Mouse (Mus musculus) hindbrain, embryonic 12.5 days (tissue): Measurements from ENCODE around the gene Msx1. TPM values are rescaled to one million over a fixed set of nuclear protein-coding genes. Genes with fewer than 3 reads are reported as not detected.

Source experiments
- ATAC-seq: fragments of 200-750 bp; cut with Nextera tagmentation; 2 replicates; pipeline ENCODE4 v1.8.0; 2017; ENCODE audit warnings: moderate TSS enrichment; ENCODE audit not compliant: low FRiP score
- H3K27ac ChIP-seq: fragments of 300-500 bp; sonication (generic); 2 replicates; pipeline ENCODE4 v1.5.1; 2016; ENCODE audit warnings: mild to moderate bottlenecking
- H3K27me3 ChIP-seq: fragments of 300-500 bp; sonication (generic); 2 replicates; pipeline ENCODE4 v1.6.1; 2016; ENCODE audit warnings: mild to moderate bottlenecking
- H3K36me3 ChIP-seq: fragments of 300-500 bp; sonication (generic); 2 replicates; pipeline ENCODE4 v1.6.1; 2016; ENCODE audit warnings: mild to moderate bottlenecking
- H3K4me1 ChIP-seq: fragments of 300-500 bp; sonication (generic); 2 replicates; pipeline ENCODE4 v1.6.1; 2016
- H3K4me2 ChIP-seq: fragments of 300-500 bp; sonication (generic); replicated peaks from 2 replicates; pipeline ENCODE4 v1.6.1; 2016; ENCODE audit warnings: mild to moderate bottlenecking
- H3K4me3 ChIP-seq: fragments of 300-500 bp; sonication (generic); 2 replicates; pipeline ENCODE4 v1.5.1; 2016; ENCODE audit warnings: mild to moderate bottlenecking
- H3K9ac ChIP-seq: fragments of 300-500 bp; sonication (generic); 2 replicates; pipeline ENCODE4 v1.6.1; 2016; ENCODE audit warnings: mild to moderate bottlenecking, moderate library complexity
- H3K9me3 ChIP-seq: fragments of 300-500 bp; sonication (generic); replicated peaks from 2 replicates; pipeline ENCODE4 v1.6.1; 2016; ENCODE audit warnings: mild to moderate bottlenecking
- WGBS: fragments of 180-500 bp; shearing (Covaris S2); methylation state at CpG from one replicate; pipeline ENCODE4 v1.1.7; 2016; 5-methylcytosine and 5-hydroxymethylcytosine counted together
- polyA plus RNA-seq: library from polyadenylated mRNA; unstranded; fragments of >200 nt; fragmentation: Nextera tagmentation; extraction: Ambion mirVana; gene quantifications from 2 replicates; pipeline ENCODE4 v1.2.1, GENCODE M21; 2016

The Msx1 gene
- 95.6 and 118 TPM in 2 replicates for polyA plus RNA-seq

DNA sequence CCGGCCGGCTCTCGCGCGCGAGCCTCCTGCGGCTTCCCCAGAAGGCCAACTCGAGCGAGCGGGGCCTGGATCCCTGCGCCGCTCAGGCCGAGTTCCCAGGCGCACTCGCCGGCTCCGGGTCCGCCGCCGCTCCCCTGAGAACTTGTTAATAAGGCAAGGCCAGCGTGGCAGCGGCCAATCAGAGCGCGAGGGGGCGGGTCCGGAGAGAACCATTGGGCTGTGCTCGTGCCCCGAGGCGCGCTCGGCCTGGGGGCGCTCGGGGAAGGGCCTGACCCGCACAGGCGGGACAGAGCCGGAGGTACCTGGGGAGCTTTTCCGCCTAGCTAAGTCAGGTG is at the start of gene Msx1:
TSS of gene Msx1 (minus strand) at position 123 of the 335 bp plus-strand sequence.
- Histone ChIP-seq H3K27ac (peak within 1 kb of the TSS; percentile 30; the same call in 1 of the 2 replicates), H3K9ac (peak within 1 kb of the TSS; percentile 71), H3K4me1 (peaks cover 53% of the 10 kb centered on the region), H3K9me3 (no peaks in the 10 kb centered on the region; the same call in 1 of the 2 replicates), H3K27me3 (peaks cover 91% of the 10 kb centered on the region), H3K36me3 (no peaks in the 10 kb centered on the region), H3K4me2 (peak within 1 kb of the TSS; percentile 63), H3K4me3 (peak within 1 kb of the TSS; percentile 49)
- peak; percentile 78 for ATAC-seq
- under 1% methylated on average over 37 of the region's 37 CpGs for WGBS

DNA sequence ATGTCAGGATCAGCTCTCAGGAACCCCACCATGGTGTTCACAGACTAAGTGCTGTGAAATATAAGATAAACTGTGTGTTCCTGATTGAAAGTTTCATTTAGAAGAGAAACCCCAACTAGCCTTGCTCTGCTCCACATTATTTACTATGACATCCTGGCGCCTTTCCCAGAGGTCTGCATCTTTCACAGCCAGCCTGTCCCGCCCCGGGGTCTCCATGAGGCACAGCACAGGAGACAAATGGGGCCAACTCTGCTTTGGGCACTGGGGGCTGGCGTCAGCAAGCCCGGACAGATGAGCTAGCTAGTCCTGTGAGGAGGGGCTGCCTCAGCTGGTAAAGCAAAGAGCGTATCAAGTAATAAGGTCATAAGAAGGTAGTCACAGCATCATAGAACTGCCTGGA is 41.1 kb upstream of the Msx1 start:
- H3K36me3 ChIP-seq: no peaks in the 10 kb centered on the region
- H3K27ac ChIP-seq: no peak overlapping the region
- H3K27me3 ChIP-seq: peaks cover 19% of the 10 kb centered on the region
- H3K9me3 ChIP-seq: no peaks in the 10 kb centered on the region
- no peaks in the 10 kb centered on the region for H3K4me1 ChIP-seq
- WGBS: 83% methylated on average over 6 of the region's 6 CpGs
- no peak overlapping the region for H3K4me2 ChIP-seq
- ATAC-seq: no peak
- no peak overlapping the region for H3K4me3 ChIP-seq
- H3K9ac ChIP-seq: no peak overlapping the region

DNA sequence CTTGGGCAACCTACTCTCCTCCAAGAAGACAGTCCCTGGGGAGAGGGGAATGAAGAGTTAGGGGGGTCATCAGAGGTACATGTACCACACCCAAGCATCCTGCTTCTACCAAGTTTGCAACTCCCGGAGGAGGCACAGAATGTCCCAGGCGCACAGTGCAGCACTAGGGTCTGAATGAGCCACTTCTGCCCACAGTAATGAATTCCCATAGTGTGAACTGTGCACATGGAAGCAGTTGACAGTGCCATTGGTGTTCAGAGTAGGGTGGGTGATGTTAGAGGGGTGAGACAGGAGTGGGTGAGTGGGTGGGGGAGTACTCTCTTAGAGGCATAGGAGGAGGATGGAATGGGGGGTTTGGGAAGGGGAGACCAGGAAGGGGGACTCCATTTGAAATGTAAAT is 39.9 kb upstream of the Msx1 start:
- 92% methylated on average over 2 of the region's 2 CpGs for WGBS
- H3K27ac ChIP-seq: no peak overlapping the region
- no peak overlapping the region for H3K4me2 ChIP-seq
- no peaks in the 10 kb centered on the region for H3K36me3 ChIP-seq
- H3K9me3 ChIP-seq: no peaks in the 10 kb centered on the region
- no peak overlapping the region for H3K4me3 ChIP-seq
- H3K9ac ChIP-seq: no peak overlapping the region
- no peaks in the 10 kb centered on the region for H3K4me1 ChIP-seq
- ATAC-seq: no peak
- H3K27me3 ChIP-seq: peaks cover 19% of the 10 kb centered on the region

DNA sequence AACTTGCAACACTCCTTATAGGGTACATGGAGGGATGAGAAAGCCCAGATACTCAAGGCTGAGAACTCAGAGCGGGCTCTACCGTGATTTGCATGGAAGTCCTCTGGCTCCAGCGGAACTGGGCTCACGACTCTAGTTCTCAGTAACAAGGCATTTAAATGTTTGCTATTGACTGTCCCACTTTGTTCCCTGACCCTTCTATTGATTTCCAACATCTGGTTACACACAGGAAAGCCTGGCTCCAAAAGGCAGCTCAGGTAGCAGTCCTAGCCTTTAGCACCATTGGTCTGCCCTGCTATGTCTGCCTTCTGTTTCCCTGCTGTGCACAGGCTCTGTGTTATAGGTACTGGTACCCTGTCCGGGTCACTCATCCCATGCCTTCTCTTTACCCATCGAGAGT is 36.5 kb upstream of the Msx1 start:
- WGBS: 86% methylated on average over 6 of the region's 6 CpGs
- H3K27ac ChIP-seq: no peak overlapping the region
- no peak for ATAC-seq
- no peaks in the 10 kb centered on the region for H3K4me1 ChIP-seq
- H3K9me3 ChIP-seq: no peaks in the 10 kb centered on the region
- H3K9ac ChIP-seq: no peak overlapping the region
- H3K36me3 ChIP-seq: no peaks in the 10 kb centered on the region
- no peak overlapping the region for H3K4me2 ChIP-seq
- no peak overlapping the region for H3K4me3 ChIP-seq
- H3K27me3 ChIP-seq: peaks cover 21% of the 10 kb centered on the region

DNA sequence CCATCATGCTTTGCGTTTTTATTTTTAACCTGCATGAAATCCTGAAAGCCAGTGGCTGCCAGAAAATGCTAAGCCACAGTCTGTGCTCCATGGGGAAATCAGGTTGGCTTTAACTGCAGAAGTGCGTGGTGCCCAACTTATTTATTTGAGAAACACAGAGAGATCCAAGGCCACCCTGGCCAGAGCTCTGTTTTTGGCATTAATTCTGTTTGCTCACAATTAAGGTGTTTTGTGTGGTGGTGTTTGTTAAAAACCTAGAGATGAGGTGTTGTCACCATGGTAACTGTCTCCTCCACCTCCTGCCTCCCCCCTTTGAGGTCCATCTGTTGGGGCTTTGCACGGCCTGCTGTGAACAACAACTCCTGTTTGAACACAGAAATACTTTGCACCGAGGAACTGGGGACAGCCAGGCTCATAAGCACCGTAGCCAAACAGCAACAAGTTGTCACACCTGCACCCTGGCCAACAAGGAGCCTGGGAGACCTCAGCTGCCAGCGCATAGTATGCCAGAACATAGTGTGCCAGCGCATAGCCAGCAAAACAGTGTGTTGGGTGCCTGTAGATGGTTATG is 35.9 kb upstream of the Msx1 start:
- no peak overlapping the region for H3K9ac ChIP-seq
- H3K9me3 ChIP-seq: no peaks in the 10 kb centered on the region
- H3K27ac ChIP-seq: no peak overlapping the region
- H3K27me3 ChIP-seq: peaks cover 27% of the 10 kb centered on the region
- H3K4me1 ChIP-seq: no peaks in the 10 kb centered on the region
- WGBS: 61% methylated on average over 7 of the region's 7 CpGs
- H3K4me2 ChIP-seq: no peak overlapping the region
- no peak overlapping the region for H3K4me3 ChIP-seq
- ATAC-seq: no peak
- no peaks in the 10 kb centered on the region for H3K36me3 ChIP-seq

DNA sequence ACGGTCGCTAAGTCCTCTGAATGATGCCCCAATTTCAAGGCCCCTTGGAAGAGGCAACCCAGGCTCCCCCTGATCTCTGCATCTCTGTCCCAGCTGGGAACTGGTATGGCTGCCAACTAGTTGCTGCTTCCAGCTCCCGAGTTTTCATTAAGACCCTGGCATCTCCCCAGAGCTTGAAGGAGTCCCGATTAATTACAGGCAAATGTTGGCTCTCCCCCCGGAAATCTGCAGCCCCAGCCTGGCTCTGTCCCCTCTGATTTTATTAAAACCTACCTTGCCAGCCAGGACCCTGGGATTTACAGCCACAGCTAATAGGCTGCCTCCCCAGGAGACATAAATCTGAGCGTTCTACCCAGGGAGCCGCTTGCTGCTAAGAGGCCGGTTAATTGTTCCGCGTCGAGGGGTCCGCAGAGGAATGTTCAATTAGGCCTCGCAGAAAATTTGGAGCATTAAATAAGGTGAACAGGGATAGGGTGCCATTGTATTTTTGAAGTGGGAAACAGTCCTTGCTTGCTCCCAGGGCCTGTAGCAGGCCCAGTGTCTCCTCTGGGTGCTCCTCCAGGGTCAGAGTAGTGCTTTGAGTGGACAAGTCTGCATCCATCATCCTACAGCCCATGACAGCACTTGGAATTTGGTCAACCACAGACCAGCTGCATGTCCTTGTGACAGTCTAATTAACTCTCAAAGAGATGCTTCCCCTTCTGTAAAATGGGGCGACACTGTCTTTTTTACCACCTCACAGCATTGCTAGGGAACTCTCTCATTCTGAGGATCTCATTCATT is 33.6 kb upstream of the Msx1 start:
- 58% methylated on average over 14 of the region's 14 CpGs for WGBS
- Histone ChIP-seq H3K36me3 (no peaks in the 10 kb centered on the region), H3K9me3 (no peaks in the 10 kb centered on the region), H3K4me3 (no peak overlapping the region), H3K27me3 (peaks cover 26% of the 10 kb centered on the region), H3K27ac (no peak overlapping the region), H3K9ac (no peak overlapping the region), H3K4me2 (no peak overlapping the region), H3K4me1 (no peaks in the 10 kb centered on the region)
- no peak for ATAC-seq

DNA sequence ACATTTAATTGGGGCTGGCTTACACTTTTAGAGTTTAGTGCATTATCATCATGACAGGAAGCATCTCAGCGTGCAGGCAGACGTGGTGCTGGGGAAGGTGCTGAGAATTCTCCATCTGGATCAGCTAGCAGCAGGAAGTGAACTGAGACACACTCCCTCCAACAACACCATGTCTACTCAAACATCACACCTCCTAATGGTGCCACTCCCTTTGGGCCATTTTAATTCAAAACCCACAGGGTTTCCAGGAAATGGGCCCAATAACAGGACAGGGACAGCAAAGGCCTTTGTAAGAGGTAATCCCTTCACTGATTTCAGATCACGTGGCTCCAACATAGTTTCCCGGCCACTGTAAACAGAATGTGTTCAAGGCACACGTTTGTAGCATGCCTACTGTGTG is 31.7 kb upstream of the Msx1 start:
- 62% methylated on average over 5 of the region's 5 CpGs for WGBS
- Histone ChIP-seq H3K9ac (no peak overlapping the region), H3K4me1 (peaks cover 4% of the 10 kb centered on the region), H3K4me3 (no peak overlapping the region), H3K27me3 (peaks cover 13% of the 10 kb centered on the region), H3K27ac (no peak overlapping the region), H3K4me2 (no peak overlapping the region), H3K9me3 (no peaks in the 10 kb centered on the region), H3K36me3 (no peaks in the 10 kb centered on the region)
- no peak for ATAC-seq

DNA sequence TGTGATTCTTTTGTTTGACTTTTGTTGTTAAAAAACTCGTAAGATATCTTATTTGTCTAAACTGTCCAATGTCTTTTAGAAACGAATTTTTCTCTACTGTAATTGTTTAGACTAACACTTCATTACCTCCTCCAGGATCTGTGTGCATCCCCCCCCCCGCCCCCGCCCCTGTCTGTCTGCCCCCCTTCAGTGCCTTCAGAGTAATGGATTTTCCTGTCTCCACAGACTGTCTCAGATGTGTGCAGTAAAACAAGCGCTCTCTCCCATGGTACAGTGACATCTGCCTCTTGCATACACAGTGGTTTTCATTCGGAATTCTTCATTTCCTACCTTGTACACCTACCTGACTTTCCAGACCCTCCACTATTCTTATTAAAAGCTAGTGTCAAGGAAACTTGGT is 29.9 kb upstream of the Msx1 start:
- WGBS: 81% methylated on average over 6 of the region's 6 CpGs

DNA sequence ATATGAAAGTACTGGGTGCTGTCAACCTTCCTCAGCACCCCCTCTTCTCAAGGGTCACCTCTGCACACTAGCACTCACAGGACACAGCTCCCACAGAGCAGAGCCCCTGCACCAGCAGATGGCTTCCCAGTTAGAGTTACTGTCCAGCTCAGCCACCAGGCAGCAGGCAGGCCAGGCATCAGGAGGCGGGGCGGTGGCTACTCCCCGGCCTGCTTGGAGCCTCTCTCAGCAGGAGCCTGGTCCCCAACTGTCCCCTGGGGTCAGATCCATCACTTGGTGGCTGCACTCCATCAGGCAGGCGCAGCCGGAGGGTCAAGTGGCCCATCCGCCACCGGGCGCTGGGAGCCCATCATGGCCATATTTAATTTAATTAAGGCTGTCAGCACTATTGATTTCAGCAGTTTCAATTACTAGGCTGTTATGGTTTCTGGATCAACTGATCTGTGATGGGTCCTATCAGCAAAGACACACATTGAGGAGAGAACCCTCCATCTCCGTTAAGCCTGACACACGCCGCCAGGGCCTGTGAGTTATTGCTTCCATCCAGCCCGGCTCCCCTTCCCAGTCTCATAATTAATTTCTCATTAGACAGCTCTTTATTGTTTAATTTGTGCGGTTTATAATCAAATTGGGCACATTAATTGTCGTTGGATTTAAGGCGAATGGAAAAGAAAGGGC is 27.1 kb upstream of the Msx1 start:
- ATAC-seq: peak; percentile 81
- H3K9me3 ChIP-seq: no peaks in the 10 kb centered on the region
- no peaks in the 10 kb centered on the region for H3K36me3 ChIP-seq
- no peak overlapping the region for H3K27ac ChIP-seq
- H3K27me3 ChIP-seq: peaks cover 20% of the 10 kb centered on the region
- peaks cover 16% of the 10 kb centered on the region for H3K4me1 ChIP-seq
- no peak overlapping the region for H3K4me2 ChIP-seq
- WGBS: 31% methylated on average over 15 of the region's 15 CpGs
- no peak overlapping the region for H3K4me3 ChIP-seq
- no peak overlapping the region for H3K9ac ChIP-seq

More for the DNA sequence above, 29.9 kb upstream of the Msx1 start:
- Histone ChIP-seq H3K9me3 (no peaks in the 10 kb centered on the region), H3K9ac (no peak overlapping the region), H3K4me2 (no peak overlapping the region), H3K27me3 (peaks cover 13% of the 10 kb centered on the region), H3K4me3 (no peak overlapping the region), H3K27ac (no peak overlapping the region), H3K4me1 (peaks cover 9% of the 10 kb centered on the region), H3K36me3 (no peaks in the 10 kb centered on the region)
- no peak for ATAC-seq

DNA sequence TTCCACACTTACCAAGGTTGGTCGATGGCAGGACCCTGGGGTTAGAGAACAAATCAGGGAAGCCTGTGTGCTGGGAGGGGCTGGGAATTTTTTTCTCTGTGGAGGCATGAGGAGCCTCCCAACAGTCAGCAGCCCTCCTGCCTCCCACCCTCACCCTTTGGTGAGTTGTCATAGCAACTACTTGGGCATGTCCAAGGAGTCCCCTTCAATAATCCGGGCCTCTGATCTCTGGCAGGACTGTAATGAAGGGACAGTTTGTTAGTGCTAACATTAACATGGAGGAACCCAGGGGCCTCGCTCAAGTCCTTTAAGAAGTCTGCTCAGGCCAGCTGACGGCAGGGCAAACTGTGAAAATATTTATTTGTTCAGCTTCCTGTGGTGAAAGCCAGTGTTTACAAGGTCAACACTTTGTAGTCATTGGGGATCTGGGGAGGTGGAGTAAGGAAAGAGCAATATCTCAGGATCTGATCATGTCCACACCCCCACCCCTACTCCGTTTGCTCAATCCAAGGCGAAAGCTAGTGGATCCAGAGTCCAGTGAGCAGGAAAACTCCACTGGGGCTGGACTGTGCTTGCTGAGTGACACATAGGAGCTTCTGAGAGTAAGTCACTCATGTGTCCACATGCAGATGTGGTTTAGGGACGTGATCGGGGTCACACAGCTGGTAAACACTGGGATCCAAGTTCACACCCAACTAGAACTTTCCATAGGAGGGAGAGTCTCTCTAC is 24.8 kb upstream of the Msx1 start:
- ATAC-seq: no peak
- Histone ChIP-seq H3K27me3 (peaks cover 26% of the 10 kb centered on the region), H3K9me3 (no peaks in the 10 kb centered on the region), H3K36me3 (no peaks in the 10 kb centered on the region), H3K4me2 (no peak overlapping the region), H3K4me1 (peaks cover 16% of the 10 kb centered on the region), H3K27ac (no peak overlapping the region), H3K9ac (no peak overlapping the region), H3K4me3 (no peak overlapping the region)
- 35% methylated on average over 8 of the region's 8 CpGs for WGBS

DNA sequence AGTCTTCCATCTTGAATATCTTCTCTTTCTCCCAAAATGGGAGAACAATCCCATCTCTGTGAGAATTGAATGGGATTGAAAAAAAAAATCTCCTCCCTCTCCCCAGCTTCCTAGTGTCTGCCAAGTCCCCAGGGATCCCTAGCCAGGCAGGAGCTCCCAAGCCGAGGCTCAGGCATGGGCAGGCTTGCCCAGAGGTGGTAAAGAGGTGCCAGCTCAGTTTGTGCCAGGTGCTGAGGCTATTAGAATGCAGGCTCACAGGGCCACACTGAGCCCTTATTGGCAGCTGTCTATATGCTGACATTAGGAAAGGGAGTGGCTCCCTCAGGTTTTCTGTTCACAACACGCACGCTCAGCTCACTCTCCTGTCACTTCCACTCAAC is 11.9 kb upstream of the Msx1 start:
- H3K27me3 ChIP-seq: peaks cover 90% of the 10 kb centered on the region
- H3K9me3 ChIP-seq: no peaks in the 10 kb centered on the region
- no peak overlapping the region for H3K4me2 ChIP-seq
- ATAC-seq: peak; percentile 56
- no peaks in the 10 kb centered on the region for H3K36me3 ChIP-seq
- no peak overlapping the region for H3K27ac ChIP-seq
- WGBS: 41% methylated on average over 3 of the region's 3 CpGs
- H3K4me3 ChIP-seq: no peak overlapping the region
- H3K4me1 ChIP-seq: peaks cover 21% of the 10 kb centered on the region
- no peak overlapping the region for H3K9ac ChIP-seq

DNA sequence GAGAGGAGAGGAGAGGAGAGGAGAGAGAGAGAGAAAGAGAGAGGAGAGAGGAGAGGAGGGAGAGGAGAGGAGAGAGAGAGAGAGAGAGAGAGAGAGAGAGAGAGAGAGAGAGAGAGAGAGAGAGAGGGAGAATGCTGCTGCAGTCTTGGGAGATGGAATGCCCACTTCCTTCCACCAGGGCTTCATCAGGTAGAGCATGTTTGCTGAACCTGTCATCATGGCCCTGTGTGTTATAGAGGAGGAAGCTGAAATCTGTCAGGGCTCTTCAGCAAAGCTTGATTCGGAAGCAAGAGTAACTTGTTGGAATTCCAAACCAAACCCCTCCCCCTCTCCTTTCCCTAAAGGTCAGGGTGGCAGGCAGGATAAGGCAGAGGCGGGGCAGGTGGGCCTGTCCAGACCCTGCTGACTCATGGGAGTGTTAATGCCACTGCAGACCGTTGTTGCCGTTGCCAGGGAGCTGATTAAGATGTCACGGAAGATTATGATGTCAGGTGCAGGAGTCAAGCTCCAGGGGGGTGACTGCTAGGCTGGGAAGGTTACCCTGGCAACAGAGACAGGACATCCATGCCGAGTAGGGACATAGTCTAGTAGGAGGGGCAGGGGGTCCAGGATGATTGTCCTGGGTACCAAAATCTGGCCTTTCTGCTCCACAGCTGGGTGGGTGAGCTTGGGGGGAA is 11.3 kb upstream of the Msx1 start:
- Histone ChIP-seq H3K36me3 (no peaks in the 10 kb centered on the region), H3K4me3 (no peak overlapping the region), H3K9ac (no peak overlapping the region), H3K9me3 (no peaks in the 10 kb centered on the region), H3K27me3 (peaks cover 91% of the 10 kb centered on the region), H3K27ac (no peak overlapping the region), H3K4me2 (no peak overlapping the region), H3K4me1 (peaks cover 21% of the 10 kb centered on the region)
- peak; percentile 94 for ATAC-seq
- WGBS: 1% methylated on average over 6 of the region's 6 CpGs
